Mouse (Mus musculus): Measurements from ENCODE around the gene Reep3.

The Reep3 gene

GRCm38 (mm10) chr10:66966391-66967109, 130.2 kb downstream of the Reep3 start:
- DNase-seq: peak; percentile 17

GRCm38 (mm10) chr10:66960136-66960535, 136.6 kb downstream of the Reep3 start:
- no peak for DNase-seq
